Mouse (Mus musculus): ENCODE measurements at regions not wholly inside any gene's neighbourhood (a gene's known extent, or its start where the extent isn't known, plus 50 kb on each side); places are given as distances from the start of the nearest gene placed in this dataset.

DNA sequence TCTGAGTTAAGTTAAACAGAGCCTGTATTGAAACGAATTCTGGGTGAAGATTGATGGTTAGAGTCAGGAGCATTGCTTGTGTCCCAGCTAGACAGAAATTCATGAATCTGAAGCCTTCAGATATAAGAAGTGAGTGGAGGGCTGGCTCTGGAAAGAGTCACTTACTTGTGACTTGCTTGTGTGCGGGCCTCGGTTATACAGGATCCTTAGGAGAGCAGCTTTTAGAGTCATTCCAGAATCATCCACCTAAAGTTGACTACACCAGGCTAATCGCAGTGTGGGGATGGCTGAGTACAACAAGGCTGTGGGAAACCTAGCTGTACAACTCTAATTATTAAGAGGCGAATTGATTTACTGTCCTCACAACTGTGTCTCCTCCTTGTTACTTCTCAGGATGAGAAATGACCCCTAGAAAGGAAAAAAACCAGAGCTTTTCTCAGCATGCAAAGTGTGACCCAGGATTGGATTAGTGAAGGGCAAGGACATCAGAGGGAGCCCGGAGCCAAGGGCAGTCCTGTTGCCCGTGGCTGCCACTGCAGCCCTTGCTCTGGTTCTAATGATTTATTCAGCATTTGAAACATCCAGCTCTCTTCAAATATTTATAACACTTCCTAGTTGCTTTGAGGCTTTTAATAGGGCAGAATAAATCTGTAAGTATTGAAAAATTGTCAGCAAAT, 179.0 kb upstream of the Tgfbr2 start:
- WGBS, result 85% methylated on average over 7 of the region's 7 CpGs
- no peak for DNase-seq
- TF ChIP-seq POLR2A (IDR thresholded peaks at IDR 0.05; ENCODE audit: borderline replicate concordance, extremely low read depth, low read depth, low read length), result no peak
- TF ChIP-seq CTCF (IDR thresholded peaks at IDR 0.05; ENCODE audit: insufficient read depth, low read length), result no peak
- Histone ChIP-seq H3K4me1 (ENCODE audit: control insufficient read depth, insufficient read depth, low read length) (no peaks in the 10 kb centered on the region), H3K4me3 (replicated peaks; ENCODE audit: extremely low read depth, low read depth, low read length) (no peak overlapping the region)

DNA sequence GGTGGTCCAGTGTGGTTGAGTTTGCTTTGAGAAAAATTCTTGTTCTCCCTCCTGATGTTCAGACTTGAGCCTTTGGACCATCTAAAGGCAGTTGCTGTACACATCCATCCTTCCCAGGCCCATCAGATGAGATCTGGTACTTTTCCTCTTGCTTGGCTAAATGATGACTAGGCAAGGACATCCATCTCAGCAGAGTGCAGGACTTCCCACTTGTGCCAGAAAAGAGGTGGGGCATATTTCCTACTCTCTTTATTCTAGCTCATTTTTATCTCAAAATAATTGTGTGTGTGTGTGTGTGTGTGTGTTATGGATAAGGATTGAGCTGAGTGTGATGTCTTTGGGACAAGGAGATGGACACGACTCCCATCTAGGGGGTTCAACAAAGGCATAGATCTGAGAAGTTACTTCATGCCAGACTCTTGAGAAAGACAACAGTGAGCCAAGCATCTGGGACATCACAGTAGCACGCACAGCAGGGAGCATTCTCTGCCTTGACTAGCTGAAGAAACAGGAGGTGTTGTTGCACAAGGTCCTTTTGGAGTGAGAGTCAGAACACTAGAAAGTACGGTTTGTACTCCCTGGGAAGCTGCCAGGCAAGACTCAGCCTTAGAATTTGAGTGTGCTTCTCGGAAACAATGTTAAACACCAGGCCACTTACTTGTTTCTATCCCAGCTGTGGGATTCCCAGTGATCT, 177.8 kb upstream of the Tgfbr2 start:
- Histone ChIP-seq H3K4me3 (replicated peaks; ENCODE audit: extremely low read depth, low read depth, low read length) (no peak overlapping the region), H3K4me1 (ENCODE audit: control insufficient read depth, insufficient read depth, low read length) (no peaks in the 10 kb centered on the region)
- 47% methylated on average over 4 of the region's 4 CpGs for WGBS
- TF ChIP-seq POLR2A (IDR thresholded peaks at IDR 0.05; ENCODE audit: borderline replicate concordance, extremely low read depth, low read depth, low read length), result no peak
- TF ChIP-seq CTCF (IDR thresholded peaks at IDR 0.05; ENCODE audit: insufficient read depth, low read length), result no peak
- peak; percentile 46 for DNase-seq

DNA sequence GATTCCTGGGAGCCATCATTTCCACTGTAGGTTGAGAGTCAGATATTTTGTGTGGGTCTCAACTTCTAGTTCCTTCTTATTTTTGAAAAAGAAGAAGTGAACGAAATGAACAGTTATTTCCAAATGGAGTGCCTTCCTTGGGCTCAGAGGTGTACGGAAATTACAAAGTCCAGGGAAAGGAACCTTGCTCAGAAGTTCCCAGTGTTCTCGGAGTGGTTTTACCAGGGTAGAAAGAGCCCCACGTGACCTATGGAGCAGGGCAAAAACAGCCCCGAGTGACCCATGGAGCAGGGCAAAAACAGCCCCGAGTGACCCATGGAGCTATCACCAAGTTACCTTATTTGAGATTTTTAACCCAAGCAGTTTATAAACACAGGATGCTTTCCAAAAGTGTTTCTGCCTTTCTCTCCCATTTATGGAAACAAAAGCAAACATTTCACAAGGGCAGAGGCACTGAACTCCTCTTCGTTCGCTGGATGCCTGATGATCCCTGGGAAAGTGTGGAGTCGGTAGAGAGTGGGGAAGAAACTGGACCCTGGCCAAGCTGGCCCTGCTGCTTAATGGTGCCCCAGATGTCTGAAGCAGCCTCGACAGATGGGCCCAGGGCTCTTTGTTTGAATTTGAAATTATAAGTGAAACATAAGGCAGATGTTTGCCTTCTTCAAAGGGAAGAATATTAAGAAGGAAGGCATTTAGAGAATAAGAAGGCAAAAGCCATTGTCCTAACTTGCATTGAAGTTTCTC, 175.8 kb upstream of the Tgfbr2 start:
- no peak for DNase-seq
- WGBS, result 48% methylated on average over 10 of the region's 10 CpGs
- TF ChIP-seq CTCF (IDR thresholded peaks at IDR 0.05; ENCODE audit: insufficient read depth, low read length) (no peak), POLR2A (IDR thresholded peaks at IDR 0.05; ENCODE audit: borderline replicate concordance, extremely low read depth, low read depth, low read length) (no peak)
- Histone ChIP-seq H3K4me3 (replicated peaks; ENCODE audit: extremely low read depth, low read depth, low read length) (no peak overlapping the region), H3K4me1 (ENCODE audit: control insufficient read depth, insufficient read depth, low read length) (no peaks in the 10 kb centered on the region)

DNA sequence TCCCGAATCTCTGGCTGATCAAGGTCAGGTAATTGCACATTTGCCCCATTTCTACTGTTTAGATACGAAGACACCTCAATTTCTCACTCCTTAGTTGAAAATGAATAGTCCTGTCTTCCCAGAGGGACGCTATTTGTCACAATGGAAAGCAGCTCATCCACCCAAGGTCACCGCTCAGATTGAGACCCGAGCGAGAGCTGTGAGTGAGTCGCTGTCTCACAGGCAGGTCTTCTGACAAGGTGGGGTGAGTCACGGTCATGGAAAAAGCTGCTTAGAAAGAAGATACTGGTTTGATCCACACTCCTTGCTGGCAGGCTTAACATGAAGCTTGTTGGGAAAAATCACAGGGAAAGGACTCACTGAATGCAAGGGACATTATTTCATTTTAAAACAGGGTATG, 171.9 kb upstream of the Tgfbr2 start:
- no peak for DNase-seq
- WGBS, result 90% methylated on average over 8 of the region's 8 CpGs
- Histone ChIP-seq H3K4me1 (ENCODE audit: control insufficient read depth, insufficient read depth, low read length) (peaks cover 2% of the 10 kb centered on the region; the same call in 1 of the 2 replicates), H3K4me3 (replicated peaks; ENCODE audit: extremely low read depth, low read depth, low read length) (no peak overlapping the region)
- no peak for TF ChIP-seq POLR2A (IDR thresholded peaks at IDR 0.05; ENCODE audit: borderline replicate concordance, extremely low read depth, low read depth, low read length)
- no peak for TF ChIP-seq CTCF (IDR thresholded peaks at IDR 0.05; ENCODE audit: insufficient read depth, low read length)

DNA sequence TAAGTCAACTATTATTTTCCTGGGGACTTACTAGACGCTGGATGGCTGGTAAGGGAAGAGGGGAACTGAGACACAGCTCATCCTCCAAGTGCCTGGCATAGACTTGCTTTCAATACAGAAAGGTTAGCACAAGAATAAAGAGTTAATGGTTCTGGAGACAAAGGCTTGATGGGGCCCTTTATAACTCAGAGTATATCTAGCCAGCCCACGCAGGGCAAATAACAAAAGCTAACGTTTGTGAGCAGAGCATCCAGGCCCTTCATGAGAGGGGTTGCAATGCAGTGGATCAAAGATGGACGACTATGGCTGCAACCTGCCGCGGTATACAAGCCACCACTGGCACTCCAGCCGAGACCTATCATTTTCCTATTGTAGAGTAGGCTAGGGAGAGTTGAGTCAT, 171.3 kb upstream of the Tgfbr2 start:
- TF ChIP-seq POLR2A (IDR thresholded peaks at IDR 0.05; ENCODE audit: borderline replicate concordance, extremely low read depth, low read depth, low read length) (no peak), CTCF (IDR thresholded peaks at IDR 0.05; ENCODE audit: insufficient read depth, low read length) (no peak)
- Histone ChIP-seq H3K4me3 (replicated peaks; ENCODE audit: extremely low read depth, low read depth, low read length) (no peak overlapping the region), H3K4me1 (ENCODE audit: control insufficient read depth, insufficient read depth, low read length) (peaks cover 3% of the 10 kb centered on the region; the same call in 1 of the 2 replicates)
- WGBS, result 90% methylated on average over 7 of the region's 7 CpGs
- no peak for DNase-seq

DNA sequence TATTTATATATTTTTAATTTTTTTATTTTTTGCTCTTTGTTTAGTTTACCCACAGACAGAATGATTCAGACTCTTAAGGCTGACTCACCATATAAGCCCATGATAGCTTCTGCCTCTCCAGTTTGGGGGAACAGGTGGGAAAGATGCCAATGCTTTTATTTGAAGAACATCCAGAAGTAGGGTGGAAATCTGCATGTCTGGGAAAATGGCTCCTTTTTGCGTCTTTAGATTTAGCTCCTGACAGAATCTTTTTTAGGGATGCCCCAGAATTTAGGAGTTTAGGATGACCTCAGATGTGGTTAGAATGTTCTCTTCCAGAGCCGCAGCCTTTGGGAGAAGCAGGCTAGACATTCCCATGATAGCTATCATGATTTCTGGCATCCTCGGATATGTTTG, 167.9 kb upstream of the Tgfbr2 start:
- 75% methylated on average over 3 of the region's 3 CpGs for WGBS
- no peak for DNase-seq
- Histone ChIP-seq H3K4me3 (replicated peaks; ENCODE audit: extremely low read depth, low read depth, low read length) (no peak overlapping the region), H3K4me1 (ENCODE audit: control insufficient read depth, insufficient read depth, low read length) (peaks cover 3% of the 10 kb centered on the region; the same call in 1 of the 2 replicates)
- no peak for TF ChIP-seq CTCF (IDR thresholded peaks at IDR 0.05; ENCODE audit: insufficient read depth, low read length)
- no peak for TF ChIP-seq POLR2A (IDR thresholded peaks at IDR 0.05; ENCODE audit: borderline replicate concordance, extremely low read depth, low read depth, low read length)

DNA sequence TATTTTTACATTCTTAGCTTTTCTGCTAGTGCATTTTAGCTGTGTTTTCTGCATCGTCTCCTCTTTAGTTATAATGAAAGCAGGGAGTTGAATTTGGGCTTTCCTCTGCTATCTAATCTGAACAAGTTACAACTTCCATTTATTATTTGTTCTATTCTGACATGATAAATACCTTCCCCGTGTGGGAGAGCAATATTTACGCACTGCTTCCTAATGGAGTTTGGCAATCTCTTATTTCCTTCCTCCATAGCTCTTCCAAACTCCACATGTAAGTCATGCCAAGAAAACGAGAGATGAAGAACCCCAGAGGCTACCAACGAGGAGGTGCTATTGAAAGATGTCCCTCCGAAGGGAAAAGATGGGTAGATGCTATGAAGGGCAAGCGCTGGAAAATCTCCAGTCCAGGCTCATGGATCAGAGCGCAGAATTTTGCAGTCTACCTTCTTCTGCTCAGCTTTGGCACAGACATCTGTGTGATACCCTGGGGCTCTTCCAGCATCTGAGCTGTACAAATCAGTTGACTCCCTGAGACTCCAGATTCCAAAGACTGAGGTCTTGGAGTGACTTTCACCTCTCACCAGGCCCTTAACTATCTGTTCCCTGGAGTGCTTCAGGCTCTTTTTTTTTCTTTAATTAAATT, 167.4 kb upstream of the Tgfbr2 start:
- H3K4me1 ChIP-seq (ENCODE audit: control insufficient read depth, insufficient read depth, low read length), result peaks cover 3% of the 10 kb centered on the region; the same call in 1 of the 2 replicates
- H3K4me3 ChIP-seq (replicated peaks; ENCODE audit: extremely low read depth, low read depth, low read length), result no peak overlapping the region
- 37% methylated on average over 8 of the region's 8 CpGs for WGBS
- no peak for DNase-seq
- TF ChIP-seq CTCF (IDR thresholded peaks at IDR 0.05; ENCODE audit: insufficient read depth, low read length), result no peak
- TF ChIP-seq POLR2A (IDR thresholded peaks at IDR 0.05; ENCODE audit: borderline replicate concordance, extremely low read depth, low read depth, low read length), result no peak

DNA sequence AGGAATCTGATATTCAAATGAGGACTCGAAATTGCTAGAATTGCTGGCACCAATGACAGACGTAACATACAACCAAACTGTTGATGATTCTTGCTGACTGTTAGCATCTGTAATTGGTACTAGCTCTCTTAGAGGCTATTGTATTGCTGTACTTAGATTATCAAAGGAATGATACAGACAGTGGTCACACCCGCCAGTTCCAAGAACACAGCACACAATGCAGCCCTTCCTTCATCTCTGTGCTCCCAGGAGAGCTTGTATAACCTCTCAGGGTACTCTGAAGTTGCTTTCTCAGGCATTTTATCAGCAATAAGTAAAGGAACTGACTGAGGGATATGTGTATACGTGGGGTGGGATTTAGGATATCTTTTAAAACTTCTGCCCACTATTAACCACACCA, 166.8 kb upstream of the Tgfbr2 start:
- TF ChIP-seq CTCF (IDR thresholded peaks at IDR 0.05; ENCODE audit: insufficient read depth, low read length) (no peak), POLR2A (IDR thresholded peaks at IDR 0.05; ENCODE audit: borderline replicate concordance, extremely low read depth, low read depth, low read length) (no peak)
- no peak for DNase-seq
- Histone ChIP-seq H3K4me3 (replicated peaks; ENCODE audit: extremely low read depth, low read depth, low read length) (no peak overlapping the region), H3K4me1 (ENCODE audit: control insufficient read depth, insufficient read depth, low read length) (peaks cover 3% of the 10 kb centered on the region; the same call in 1 of the 2 replicates)
- WGBS, result 55% methylated on average over 4 of the region's 4 CpGs

DNA sequence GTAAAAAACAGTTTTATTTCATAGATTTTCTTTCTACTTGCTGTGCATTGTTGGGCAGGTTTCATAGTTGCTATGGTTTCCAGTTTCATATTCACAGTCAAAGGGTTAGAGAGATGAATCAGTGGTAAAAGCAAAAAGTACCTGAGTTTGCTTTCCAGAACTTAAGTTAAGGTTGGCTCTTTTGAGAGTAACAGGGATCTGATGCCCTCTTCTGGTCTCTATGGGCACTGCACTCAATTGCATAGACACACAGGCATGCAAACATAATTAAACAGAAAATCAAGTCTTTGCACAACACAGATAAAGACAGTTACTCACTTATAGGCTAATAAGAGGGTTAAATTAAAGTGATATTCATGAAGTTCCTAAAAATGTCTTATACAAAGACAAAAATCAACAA, 165.8 kb upstream of the Tgfbr2 start:
- no peak for TF ChIP-seq POLR2A (IDR thresholded peaks at IDR 0.05; ENCODE audit: borderline replicate concordance, extremely low read depth, low read depth, low read length)
- TF ChIP-seq CTCF (IDR thresholded peaks at IDR 0.05; ENCODE audit: insufficient read depth, low read length), result no peak
- Histone ChIP-seq H3K4me3 (replicated peaks; ENCODE audit: extremely low read depth, low read depth, low read length) (no peak overlapping the region), H3K4me1 (ENCODE audit: control insufficient read depth, insufficient read depth, low read length) (peaks cover 3% of the 10 kb centered on the region; the same call in 1 of the 2 replicates)
- DNase-seq, result no peak

All from lung, adult 2 months (tissue).